Mouse (Mus musculus) left cerebral cortex, postnatal 14 days (tissue): ENCODE measurements around the gene Twist2. TPM values are rescaled to one million over a fixed set of nuclear protein-coding genes. Genes with fewer than 3 reads are reported as not detected.

Experiments
- DNase-seq, 2 experiments: peaks; one replicate each; pipeline ENCODE4 v3.0.0; 2021 to 2022; ENCODE audit warnings: low spot score in 2 of 2, mixed read lengths in 1 of 2
- intact Hi-C: fragments of 180-260 bp; cut with DNase I; formaldehyde crosslinking; loops from one replicate; pipeline ENCODE4 v1.15.1; 2025
- total RNA-seq, 2 experiments: library from RNA; stranded (reverse); gene quantifications; 2 replicates each; pipeline ENCODE4 v1.2.3; 2021

Gene Twist2
- total RNA-seq, 2 experiments from 2014 or later: 1.0 to 1.5 TPM

GRCm38 (mm10) chr1:91866001-91866400, 64.7 kb downstream of the Twist2 start:
- intact Hi-C loops: no loop called here
- no peak for DNase-seq

GRCm38 (mm10) chr1:91871101-91871500, 69.8 kb downstream of the Twist2 start:
- DNase-seq: no peak
- intact Hi-C loops: loop anchor here (10.0 kb wide), 1 partner anchor 296 kb away; no protein-coding TSS in a partner anchor

GRCm38 (mm10) chr1:91872388-91873059, 71.3 kb downstream of the Twist2 start:
- intact Hi-C loops: loop anchor here (10.0 kb wide), 1 partner anchor 298 kb away; no protein-coding TSS in a partner anchor
- DNase-seq: peak; percentile 25 to 57

DNA sequence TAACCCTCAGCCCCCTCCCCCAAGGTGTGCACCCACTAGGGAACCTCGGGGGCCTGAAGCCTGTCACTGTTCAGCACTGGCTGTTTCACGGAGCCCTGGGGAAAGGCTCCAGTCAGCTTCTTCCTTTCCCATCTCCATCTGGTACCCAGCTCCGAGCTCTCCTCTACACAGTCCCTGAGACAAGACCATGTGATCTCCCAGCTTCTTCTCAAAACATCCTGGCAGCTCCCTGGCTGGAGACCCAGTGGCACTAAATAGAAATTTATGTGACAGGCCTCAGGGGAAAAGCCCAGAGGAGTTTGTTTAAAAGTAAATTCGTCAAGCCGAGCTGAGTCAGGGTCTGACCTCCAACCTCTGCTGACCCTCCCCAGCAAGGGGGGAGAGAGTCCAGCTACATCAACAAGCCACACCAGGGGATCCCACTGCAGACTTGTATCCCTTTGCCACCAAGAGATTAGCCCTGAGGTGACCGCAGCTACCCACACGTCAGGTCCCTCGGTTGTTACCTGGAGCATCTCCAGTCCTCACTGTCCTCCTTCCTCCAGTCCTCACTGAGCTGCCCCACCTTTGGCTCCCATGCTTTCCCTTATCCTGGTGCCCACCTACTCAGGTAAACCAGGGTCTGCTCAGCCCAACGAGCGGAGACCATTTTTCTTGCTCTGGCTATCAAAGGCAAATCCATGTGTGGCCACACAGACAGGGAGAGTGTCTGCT, 72.5 kb downstream of the Twist2 start:
- intact Hi-C loops: loop anchor here (10.0 kb wide), 1 partner anchor 299 kb away; no protein-coding TSS in a partner anchor
- no peak for DNase-seq

GRCm38 (mm10) chr1:91874633-91875032, 73.4 kb downstream of the Twist2 start:
- intact Hi-C loops: loop anchor here (10.0 kb wide), 1 partner anchor 300 kb away; no protein-coding TSS in a partner anchor
- DNase-seq: peak; percentile 50 to 60

GRCm38 (mm10) chr1:91875042-91875720, 73.9 kb downstream of the Twist2 start:
- DNase-seq: no peak
- intact Hi-C loops: loop anchor here (10.0 kb wide), 1 partner anchor 300 kb away; no protein-coding TSS in a partner anchor

DNA sequence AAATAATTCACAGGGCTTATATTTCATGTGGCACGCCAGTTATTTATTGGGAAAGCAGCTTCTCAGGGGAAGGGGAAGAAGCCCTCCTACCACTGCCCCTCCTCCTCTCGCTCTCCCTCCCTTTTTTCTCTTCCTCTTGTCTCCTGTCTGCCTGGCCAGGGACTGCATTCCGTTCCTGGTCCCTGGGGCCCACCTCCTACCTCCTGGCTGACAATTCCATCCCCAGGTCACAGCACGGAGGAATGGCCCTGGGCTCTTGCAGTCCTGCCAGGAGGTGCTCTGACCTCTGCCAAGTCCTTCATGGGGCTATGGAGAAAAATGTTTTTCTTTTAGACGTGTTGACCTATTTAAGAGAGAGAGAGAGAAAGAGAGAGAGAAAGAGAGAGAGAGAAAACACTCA, 77.4 kb downstream of the Twist2 start:
- intact Hi-C loops: loop anchor here (10.0 kb wide), 1 partner anchor 304 kb away; no protein-coding TSS in a partner anchor
- DNase-seq: no peak

GRCm38 (mm10) chr1:91880156-91880555, 78.9 kb downstream of the Twist2 start:
- intact Hi-C loops: no loop called here
- DNase-seq: peak; percentile 65 to 70

- intact Hi-C loops: no loop called here
- DNase-seq: peak; percentile 38 to 57
These were observed 79.6 kb downstream of the Twist2 start for GRCm38 (mm10) chr1:91880899-91881298.

DNA sequence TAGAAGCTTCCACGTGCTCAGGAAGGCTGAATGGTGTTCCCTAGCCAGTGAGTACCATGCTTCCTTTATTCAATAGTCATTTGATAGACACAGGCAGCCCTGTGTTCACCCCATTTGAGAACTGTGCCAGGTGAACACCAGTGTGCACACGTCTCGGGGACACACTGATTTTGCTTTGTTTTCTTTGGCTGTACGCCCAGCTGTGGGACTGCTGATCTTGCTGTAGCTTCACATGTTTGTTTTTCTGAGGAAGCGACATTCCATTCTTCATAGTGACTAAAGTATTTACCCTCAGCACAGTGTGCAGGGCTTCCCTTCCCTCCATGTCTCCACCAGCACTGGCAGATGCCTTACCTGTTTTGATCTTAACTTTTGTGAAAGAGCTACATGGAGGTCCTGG, 81.9 kb downstream of the Twist2 start:
- intact Hi-C loops: no loop called here
- no peak for DNase-seq

DNA sequence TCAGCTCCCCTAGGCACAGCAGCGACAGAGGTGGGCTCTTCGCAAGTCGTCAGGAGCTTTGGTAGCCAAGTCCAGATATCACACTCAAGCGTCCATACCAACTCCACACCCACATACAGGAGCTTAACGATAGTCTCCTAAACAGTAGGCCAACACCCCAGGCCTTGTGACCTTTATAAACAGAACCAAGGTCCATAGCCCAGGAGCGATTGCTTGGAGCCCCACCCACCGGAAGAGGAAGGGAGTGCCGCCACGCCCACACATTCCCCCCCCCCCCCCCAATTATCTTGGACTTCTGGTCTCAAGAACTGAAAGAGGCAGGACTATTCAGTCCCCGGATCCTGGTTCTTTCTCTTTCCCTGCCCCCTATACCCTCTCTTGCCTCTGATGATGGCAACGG, 92.3 kb downstream of the Twist2 start:
- DNase-seq: no peak
- intact Hi-C loops: no loop called here

GRCm38 (mm10) chr1:91894286-91894685, 93.0 kb downstream of the Twist2 start:
- no peak for DNase-seq
- intact Hi-C loops: no loop called here

- intact Hi-C loops: no loop called here
These were observed 95.8 kb downstream of the Twist2 start for GRCm38 (mm10) chr1:91897078-91897477.

More at GRCm38 (mm10) chr1:91897078-91897477, 95.8 kb downstream of the Twist2 start:
- DNase-seq: no peak
